Mouse (Mus musculus) thymus, adult 2 months (tissue): ENCODE data around the gene Gm10354.
"Not testable (repeated sequence)": the region's sequence is repeated elsewhere in the genome, so short reads cannot be mapped to it uniquely, and the experiment has no call there.

Source experiments
- CTCF ChIP-seq: fragments of 200-500 bp; IDR thresholded peaks from 2 replicates; pipeline ENCODE4 v1.5.1; 2012; ENCODE audit warnings: mild to moderate bottlenecking, control low read depth, low read length, moderate library complexity, borderline replicate concordance; ENCODE audit not compliant: control insufficient read depth, poor library complexity, insufficient read depth; ENCODE audit errors: extremely low read depth
- POLR2A ChIP-seq: fragments of 200-500 bp; IDR thresholded peaks from 2 replicates; pipeline ENCODE4 v1.6.1; 2012; ENCODE audit warnings: mild to moderate bottlenecking, low read length, control low read depth, moderate library complexity; ENCODE audit not compliant: control insufficient read depth, poor library complexity, insufficient read depth; ENCODE audit errors: extremely low read depth

DNA sequence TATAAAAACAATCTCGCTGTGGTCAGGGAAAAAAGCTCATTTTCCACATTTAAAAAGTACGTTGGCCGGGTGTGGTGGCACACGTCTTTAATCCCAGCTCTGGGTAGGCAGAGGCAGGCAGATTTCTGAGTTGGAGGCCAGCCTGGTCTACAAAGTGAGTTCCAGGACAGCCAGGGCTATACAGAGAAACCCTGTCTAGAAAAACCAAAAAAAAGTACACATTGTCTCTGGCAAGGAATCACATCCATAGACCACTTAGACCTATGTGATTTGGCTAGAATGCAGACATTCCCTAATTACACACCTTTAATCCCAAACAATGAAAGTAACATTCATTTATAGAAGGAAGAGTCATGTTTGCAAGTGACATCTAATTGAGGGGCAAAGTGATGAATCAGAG, 17.2 kb downstream of the Gm10354 start:
- not testable (repeated sequence) for TF ChIP-seq CTCF, POLR2A
